Mouse (Mus musculus): ENCODE data around the gene Gm45233. TPM values are rescaled to one million over a fixed set of nuclear protein-coding genes. Genes with fewer than 3 reads are reported as not detected.

Gm45233 gene
- total RNA-seq, 1 experiment: not detected

- Histone ChIP-seq H3K4me1 (ENCODE audit: control insufficient read depth in 2 of 2, insufficient read depth in 2 of 2, low read length in 2 of 2, poor library complexity in 1 of 2) (peaks cover 0 to 6% of the 10 kb centered on the region in 2 experiments; a peak in 1 of 4 replicates), H3K36me3 (ENCODE audit: control insufficient read depth, insufficient read depth, low read length, poor library complexity, severe bottlenecking) (no peaks in the 10 kb centered on the region), H3K27ac (ENCODE audit: insufficient read depth, low read depth, low read length, poor library complexity, severe bottlenecking) (no peak overlapping the region), H3K9ac (ENCODE audit: insufficient read depth, low read depth, low read length, poor library complexity, severe bottlenecking) (no peak overlapping the region), H3K9me3 (ENCODE audit: control insufficient read depth, insufficient read depth, low read depth, low read length) (no peaks in the 10 kb centered on the region), H3K4me3 (ENCODE audit: insufficient read depth in 1 of 2, low read depth in 1 of 2, low read length in 2 of 2, poor library complexity in 1 of 2, severe bottlenecking in 1 of 2) (peak overlapping the region in 1 of 2 experiments; percentile 33; a peak in 2 of 4 replicates)
- DNase-seq (ENCODE audit: low read depth, low spot score): peak; percentile 67
- in situ Hi-C loops (cut with MboI; ENCODE audit: low sequenced_read_pairs in 2 of 2, unreplicated experiment in 2 of 2): no loop called here
- peak; percentile 49; the same call in 1 of the 2 replicates for TF ChIP-seq ZC3H11A (IDR thresholded peaks at IDR 0.05; ENCODE audit: borderline replicate concordance, low read depth, low read length)
- TF ChIP-seq HCFC1 (IDR thresholded peaks at IDR 0.05; ENCODE audit: borderline replicate concordance, insufficient read depth, low read length): no peak
- no peak for TF ChIP-seq MAFK (IDR thresholded peaks at IDR 0.05; ENCODE audit: insufficient read depth, low read depth, low read length)
Observed at GRCm38 (mm10) chr7:43495343-43496021, 51.6 kb downstream of the Gm45233 start.

- DNase-seq (ENCODE audit: low read depth, low spot score): no peak
- in situ Hi-C loops (cut with MboI; ENCODE audit: low sequenced_read_pairs in 2 of 2, unreplicated experiment in 2 of 2): no loop called here
- Histone ChIP-seq H3K9ac (ENCODE audit: insufficient read depth, low read depth, low read length, poor library complexity, severe bottlenecking) (no peak overlapping the region), H3K4me1 (ENCODE audit: control insufficient read depth in 2 of 2, insufficient read depth in 2 of 2, low read length in 2 of 2, poor library complexity in 1 of 2) (no peaks in the 10 kb centered on the region), H3K9me3 (ENCODE audit: control insufficient read depth, insufficient read depth, low read depth, low read length) (no peaks in the 10 kb centered on the region), H3K4me3 (ENCODE audit: insufficient read depth in 1 of 2, low read depth in 1 of 2, low read length in 2 of 2, poor library complexity in 1 of 2, severe bottlenecking in 1 of 2) (no peak overlapping the region), H3K27ac (ENCODE audit: insufficient read depth, low read depth, low read length, poor library complexity, severe bottlenecking) (no peak overlapping the region), H3K36me3 (ENCODE audit: control insufficient read depth, insufficient read depth, low read length, poor library complexity, severe bottlenecking) (no peaks in the 10 kb centered on the region)
- no peak for TF ChIP-seq CHD2 (IDR thresholded peaks at IDR 0.05; ENCODE audit: low read depth, low read length)
- no peak for TF ChIP-seq ZC3H11A (IDR thresholded peaks at IDR 0.05; ENCODE audit: borderline replicate concordance, low read depth, low read length)
- no peak for TF ChIP-seq HCFC1 (IDR thresholded peaks at IDR 0.05; ENCODE audit: borderline replicate concordance, insufficient read depth, low read length)
- no peak for TF ChIP-seq MAFK (IDR thresholded peaks at IDR 0.05; ENCODE audit: insufficient read depth, low read depth, low read length)
- TF ChIP-seq ZNF384 (IDR thresholded peaks at IDR 0.05; ENCODE audit: low read depth, low read length): no peak
Observed at GRCm38 (mm10) chr7:43511707-43512478, 68.0 kb downstream of the Gm45233 start.

- H3K4me3 ChIP-seq (ENCODE audit: insufficient read depth in 1 of 2, low read depth in 1 of 2, low read length in 2 of 2, poor library complexity in 1 of 2, severe bottlenecking in 1 of 2): no peak overlapping the region
- H3K9ac ChIP-seq (ENCODE audit: insufficient read depth, low read depth, low read length, poor library complexity, severe bottlenecking): no peak overlapping the region
- no peak overlapping the region for H3K27ac ChIP-seq (ENCODE audit: insufficient read depth, low read depth, low read length, poor library complexity, severe bottlenecking)
- no peaks in the 10 kb centered on the region for H3K9me3 ChIP-seq (ENCODE audit: control insufficient read depth, insufficient read depth, low read depth, low read length)
- in situ Hi-C loops (cut with MboI; ENCODE audit: low sequenced_read_pairs in 2 of 2, unreplicated experiment in 2 of 2): no loop called here
- no peaks in the 10 kb centered on the region for H3K4me1 ChIP-seq (ENCODE audit: control insufficient read depth in 2 of 2, insufficient read depth in 2 of 2, low read length in 2 of 2, poor library complexity in 1 of 2)
- TF ChIP-seq CHD2 (IDR thresholded peaks at IDR 0.05; ENCODE audit: low read depth, low read length) (no peak), ZNF384 (IDR thresholded peaks at IDR 0.05; ENCODE audit: low read depth, low read length) (no peak), HCFC1 (IDR thresholded peaks at IDR 0.05; ENCODE audit: borderline replicate concordance, insufficient read depth, low read length) (no peak), MAFK (IDR thresholded peaks at IDR 0.05; ENCODE audit: insufficient read depth, low read depth, low read length) (no peak), ZC3H11A (IDR thresholded peaks at IDR 0.05; ENCODE audit: borderline replicate concordance, low read depth, low read length) (no peak)
- no peak for DNase-seq (ENCODE audit: low read depth, low spot score)
- H3K36me3 ChIP-seq (ENCODE audit: control insufficient read depth, insufficient read depth, low read length, poor library complexity, severe bottlenecking): no peaks in the 10 kb centered on the region
Observed at GRCm38 (mm10) chr7:43512519-43512918, 68.6 kb downstream of the Gm45233 start.

Other genes starting within 250 kb of the Gm45233 start
- 12.9 and 13.6 TPM in 2 replicates for gene Zfp715, start 130.8 kb upstream of the Gm45233 start, total RNA-seq (2012; rRNA removed)
- gene Siglecf, start 92.8 kb upstream of the Gm45233 start, total RNA-seq (2012; rRNA removed): 0.49 and 1.1 TPM in 2 replicates
- gene Siglecg, start 35.9 kb upstream of the Gm45233 start, total RNA-seq (2012; rRNA removed): 1.6 and 1.9 TPM in 2 replicates
- 0.79 and 1.1 TPM in 2 replicates for gene Lim2, start 16.5 kb upstream of the Gm45233 start, total RNA-seq (2012; rRNA removed)
- 0.37 and 0.62 TPM in 2 replicates for gene Nkg7, start 7.1 kb upstream of the Gm45233 start, total RNA-seq (2012; rRNA removed)
- gene Cldnd2, start 3.3 kb upstream of the Gm45233 start, total RNA-seq (2012; rRNA removed): not detected in 2 replicates
- gene Etfb, start within 50 bp of the Gm45233 start, total RNA-seq (2012; rRNA removed): 126 and 134 TPM in 2 replicates
- gene Vsig10l, start 19.0 kb downstream of the Gm45233 start, total RNA-seq (2012; rRNA removed): 2.9 and 3.6 TPM in 2 replicates
- 0.95 and 1.7 TPM in 2 replicates for gene Iglon5, start 45.9 kb downstream of the Gm45233 start, total RNA-seq (2012; rRNA removed)
- gene 4931406B18Rik, start 61.8 kb downstream of the Gm45233 start, total RNA-seq (2012; rRNA removed): not detected in 2 replicates
- 0.04 and 0.16 TPM in 2 replicates for gene Cd33, start 100.3 kb downstream of the Gm45233 start, total RNA-seq (2012; rRNA removed)
- gene Zfp658, start 118.1 kb downstream of the Gm45233 start, total RNA-seq (2012; rRNA removed): 1.9 and 2.1 TPM in 2 replicates
- gene Zfp719, start 135.5 kb downstream of the Gm45233 start, total RNA-seq (2012; rRNA removed): 9.2 and 9.9 TPM in 2 replicates
- gene Zfp819, start 163.0 kb downstream of the Gm45233 start, total RNA-seq (2012; rRNA removed): 13.0 and 17.7 TPM in 2 replicates
- gene Ceacam18, start 190.6 kb downstream of the Gm45233 start, total RNA-seq (2012; rRNA removed): 0.11 TPM in 1 of 2 replicates, not detected in the other
- not detected in 2 replicates for gene Siglece, start 216.0 kb downstream of the Gm45233 start, total RNA-seq (2012; rRNA removed)
- gene Ctu1, start 227.9 kb downstream of the Gm45233 start, total RNA-seq (2012; rRNA removed): 9.6 and 10.0 TPM in 2 replicates
- gene Klk14, start 246.3 kb downstream of the Gm45233 start, total RNA-seq (2012; rRNA removed): 0.18 TPM in 1 of 2 replicates, not detected in the other